Mouse (Mus musculus): ENCODE results near the gene Poln.

- TF ChIP-seq CTCF (conservative IDR thresholded peaks at IDR 0.05; ENCODE audit: insufficient read depth, insufficient read length, low read depth, low read length) (no peak), POLR2A (IDR thresholded peaks at IDR 0.05; ENCODE audit: low read depth, low read length) (no peak)
Measured at GRCm38 (mm10) chr5:33999466-34000090, 169.7 kb downstream of the Poln start.
